Mouse (Mus musculus) left cerebral cortex, adult 11 months (tissue): ENCODE measurements around the gene Syne3.

Experiments
- DNase-seq: peaks from one replicate; pipeline ENCODE4 v3.0.0; 2022; ENCODE audit warnings: low spot score

Syne3 gene

DNA sequence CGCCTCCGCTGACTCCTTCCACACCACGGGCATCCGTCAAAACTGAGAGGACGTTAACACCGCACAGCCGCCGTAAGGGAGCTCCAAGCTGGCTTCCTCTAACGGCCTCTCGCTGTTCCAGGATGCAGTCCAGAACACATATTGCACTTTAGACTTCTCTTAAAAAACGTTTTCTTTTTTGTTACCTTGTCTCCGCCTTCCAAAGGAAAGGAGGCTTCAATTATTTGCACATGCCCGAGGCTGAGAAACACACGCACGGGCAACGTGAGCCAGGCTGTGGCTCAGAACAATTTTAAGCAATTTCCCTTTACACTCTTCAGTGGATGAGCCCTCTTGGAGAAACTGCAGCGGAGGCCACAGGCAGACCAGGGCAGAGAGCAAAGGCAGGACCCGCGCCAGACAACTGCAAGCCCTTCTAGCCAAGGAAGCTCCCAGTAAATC lies 85.6 kb downstream of the Syne3 start:
- DNase-seq, result no peak

DNA sequence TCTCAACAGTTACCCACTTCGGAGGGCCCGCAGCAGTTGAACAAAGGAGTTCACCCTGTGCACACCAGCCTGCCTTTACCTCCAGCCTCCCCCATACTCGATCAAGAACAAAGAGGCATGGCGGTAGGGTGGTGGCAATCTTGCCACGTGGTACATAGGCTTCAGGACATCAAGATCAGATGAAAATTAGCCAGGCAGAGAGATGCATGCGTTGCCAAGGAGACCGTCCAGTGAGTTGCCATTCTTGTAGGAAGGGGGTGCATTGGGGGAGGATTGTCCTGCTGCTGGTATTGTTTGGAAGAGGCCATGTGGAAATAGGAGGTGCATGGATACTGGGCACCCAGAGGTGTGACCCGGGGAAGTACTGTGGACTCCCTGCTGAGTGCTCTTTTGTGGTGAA lies 87.0 kb downstream of the Syne3 start:
- DNase-seq, result no peak

- DNase-seq, result no peak
These were observed 88.5 kb downstream of the Syne3 start for GRCm38 (mm10) chr12:104921071-104921470.

GRCm38 (mm10) chr12:104919247-104919646 lies 90.4 kb downstream of the Syne3 start:
- DNase-seq, result no peak

- DNase-seq, result no peak
These were observed 91.7 kb downstream of the Syne3 start for GRCm38 (mm10) chr12:104917927-104918326.

DNA sequence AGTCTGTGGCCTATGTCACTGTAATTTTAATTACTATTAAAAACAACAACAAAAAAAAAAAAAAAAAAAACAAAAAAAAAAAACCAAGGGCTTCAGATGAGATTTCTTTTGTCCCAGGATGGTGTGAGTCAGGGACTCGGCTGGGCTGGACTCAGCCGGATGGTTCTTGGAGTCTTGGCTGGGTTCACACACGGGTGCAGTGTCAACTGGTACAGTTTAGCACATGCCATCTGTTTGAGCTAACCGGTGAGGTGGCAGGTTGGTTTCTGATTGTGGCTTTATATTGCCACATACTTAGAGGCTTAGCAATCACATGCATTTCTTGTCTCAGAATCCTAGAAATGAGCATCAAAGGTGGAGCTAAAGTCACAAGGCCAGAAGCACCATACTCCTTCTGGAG lies 92.3 kb downstream of the Syne3 start:
- no peak for DNase-seq

- no peak for DNase-seq
These were observed 92.8 kb downstream of the Syne3 start for GRCm38 (mm10) chr12:104916776-104917175.

DNA sequence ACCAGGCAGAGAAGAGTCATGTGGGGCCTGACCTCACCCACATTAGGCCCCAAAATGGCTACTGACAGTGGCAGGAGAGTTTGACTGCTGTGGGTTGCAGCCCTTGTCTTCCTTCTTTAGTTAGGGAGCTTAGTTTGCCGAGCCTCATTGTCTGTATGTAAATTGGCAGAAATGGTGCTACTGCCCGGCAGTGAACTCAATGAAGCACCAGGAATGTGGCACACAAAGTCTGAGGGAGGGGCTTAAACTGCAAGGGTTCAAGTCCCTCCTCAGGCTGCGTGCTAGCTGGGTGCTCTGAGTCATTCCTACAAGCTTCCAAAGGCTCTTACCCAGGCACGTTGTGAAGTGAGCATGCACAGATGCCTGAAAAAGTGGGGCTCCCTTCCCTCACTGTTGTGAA lies 93.9 kb downstream of the Syne3 start:
- no peak for DNase-seq

DNA sequence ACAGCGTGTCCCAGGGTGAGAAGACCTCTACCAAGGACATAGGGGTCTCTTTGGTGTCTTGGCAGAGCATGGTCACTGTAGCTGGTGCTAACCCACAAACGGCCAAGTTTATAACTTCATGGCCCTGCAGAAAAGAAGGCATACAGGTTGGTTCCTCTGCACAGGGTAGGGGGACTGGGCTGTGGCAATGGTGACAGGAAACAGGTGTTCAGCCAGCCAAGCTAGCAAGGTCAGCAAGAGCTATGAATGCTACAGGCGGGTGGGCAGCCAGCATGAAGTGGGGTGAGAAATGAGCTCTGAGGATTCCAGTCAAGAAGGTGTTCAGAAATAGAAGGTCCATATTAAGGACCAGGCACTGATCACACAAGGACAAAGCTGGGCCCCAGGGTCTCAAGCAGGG lies 96.6 kb downstream of the Syne3 start:
- no peak for DNase-seq

GRCm38 (mm10) chr12:104912281-104912933 lies 97.2 kb downstream of the Syne3 start:
- peak; percentile 51 for DNase-seq

DNA sequence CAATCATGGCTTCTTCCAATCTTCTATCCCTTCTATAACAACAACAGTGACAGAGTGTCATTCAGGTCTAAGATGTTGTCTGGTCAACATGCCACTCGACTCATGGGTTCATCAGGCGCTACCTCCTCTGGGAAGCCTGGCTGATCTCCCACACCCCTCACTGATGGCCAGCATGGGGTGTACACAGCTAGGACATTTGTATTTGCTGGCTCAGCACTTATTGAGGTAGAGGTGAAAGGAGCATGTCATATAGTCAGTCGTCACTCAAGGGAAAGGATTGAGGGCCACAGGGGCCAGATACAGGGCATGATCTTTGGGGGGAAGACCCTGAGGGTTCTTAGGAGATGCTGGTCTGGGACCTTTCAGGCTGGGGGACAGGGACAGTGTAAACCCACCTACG lies 99.9 kb downstream of the Syne3 start:
- no peak for DNase-seq

DNA sequence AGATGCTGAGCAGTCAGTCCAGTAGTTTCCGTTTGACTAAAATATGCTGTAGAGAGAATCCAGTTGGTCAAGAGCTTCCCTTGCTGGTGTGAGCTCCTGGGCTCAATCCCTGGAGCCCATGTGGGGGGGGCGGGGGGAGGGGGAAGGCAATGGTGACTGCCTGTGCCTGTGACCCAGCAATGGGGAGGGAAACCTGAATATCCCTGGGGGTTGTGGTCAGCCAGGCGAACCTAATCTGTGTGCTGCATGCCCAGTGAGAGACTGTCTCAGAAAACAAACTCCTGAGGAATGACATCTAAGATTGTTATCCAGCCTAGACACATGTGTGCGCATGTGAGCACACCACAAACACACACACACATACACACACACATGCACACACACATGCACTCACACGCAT lies 100.6 kb downstream of the Syne3 start:
- DNase-seq, result no peak

GRCm38 (mm10) chr12:104908024-104908781 lies 101.4 kb downstream of the Syne3 start:
- DNase-seq, result no peak

DNA sequence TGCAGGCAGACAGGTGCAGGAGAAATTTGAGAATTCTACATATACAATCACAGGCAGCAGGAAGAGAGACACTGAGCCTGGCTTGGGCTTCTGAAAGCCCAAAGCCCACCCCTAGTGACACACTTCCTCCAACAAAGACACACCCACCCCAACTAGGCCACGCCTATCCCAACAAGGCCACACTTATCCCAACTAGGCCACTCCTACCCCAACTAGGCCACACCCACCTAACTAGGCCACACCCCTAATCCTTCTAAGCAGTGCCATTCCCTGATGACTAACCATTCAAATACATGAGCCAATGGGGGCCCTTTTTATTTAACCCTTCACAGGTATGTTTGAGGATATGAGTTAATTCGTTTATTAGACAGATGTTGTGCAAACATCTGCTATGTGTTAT lies 102.5 kb downstream of the Syne3 start:
- DNase-seq, result no peak

DNA sequence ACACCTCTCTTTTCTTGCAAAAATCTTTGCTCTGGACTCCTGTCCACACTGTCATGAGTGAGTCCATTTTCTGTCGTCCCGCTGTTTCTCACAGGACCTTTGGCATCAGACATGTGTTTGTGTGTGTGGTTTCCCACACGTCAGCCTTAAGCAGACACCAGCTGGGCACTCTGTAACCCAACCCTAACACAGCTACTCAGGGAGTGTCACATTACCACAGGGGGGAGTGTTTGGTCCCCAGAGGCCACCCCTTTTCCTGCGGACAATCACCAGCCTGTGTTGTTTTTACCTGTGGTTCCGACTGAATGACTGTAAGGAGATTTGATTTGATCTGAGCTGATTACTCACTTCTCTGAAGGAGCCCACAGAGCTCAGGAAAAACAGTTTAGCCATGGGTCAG lies 105.5 kb downstream of the Syne3 start:
- DNase-seq, result no peak

- no peak for DNase-seq
These were observed 107.1 kb downstream of the Syne3 start for GRCm38 (mm10) chr12:104902392-104903053.

DNA sequence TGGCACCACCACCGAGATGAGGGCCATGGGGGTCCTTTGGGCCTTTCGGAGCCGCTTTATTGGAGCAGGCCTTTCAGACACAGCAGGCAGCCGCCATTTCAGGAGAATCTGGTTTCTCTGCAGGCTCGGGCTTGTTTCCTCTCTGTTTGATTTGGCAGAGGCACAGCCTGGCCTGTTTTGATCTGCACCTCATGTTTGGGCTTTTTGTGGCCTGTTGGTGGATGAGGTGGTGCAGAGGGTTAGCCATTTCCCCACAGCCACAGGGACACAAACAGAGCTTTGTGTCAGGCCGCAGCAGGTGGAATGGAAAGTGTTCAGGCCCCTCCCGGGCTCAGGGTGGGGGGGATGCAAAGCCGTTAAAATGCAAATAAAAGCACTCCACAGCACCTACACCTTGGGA lies 108.3 kb downstream of the Syne3 start:
- DNase-seq, result no peak

GRCm38 (mm10) chr12:104899835-104900234 lies 109.8 kb downstream of the Syne3 start:
- no peak for DNase-seq

- no peak for DNase-seq
These were observed 110.4 kb downstream of the Syne3 start for GRCm38 (mm10) chr12:104899161-104899560.

- DNase-seq, result no peak
These were observed 110.9 kb downstream of the Syne3 start for GRCm38 (mm10) chr12:104898718-104899117.

DNA sequence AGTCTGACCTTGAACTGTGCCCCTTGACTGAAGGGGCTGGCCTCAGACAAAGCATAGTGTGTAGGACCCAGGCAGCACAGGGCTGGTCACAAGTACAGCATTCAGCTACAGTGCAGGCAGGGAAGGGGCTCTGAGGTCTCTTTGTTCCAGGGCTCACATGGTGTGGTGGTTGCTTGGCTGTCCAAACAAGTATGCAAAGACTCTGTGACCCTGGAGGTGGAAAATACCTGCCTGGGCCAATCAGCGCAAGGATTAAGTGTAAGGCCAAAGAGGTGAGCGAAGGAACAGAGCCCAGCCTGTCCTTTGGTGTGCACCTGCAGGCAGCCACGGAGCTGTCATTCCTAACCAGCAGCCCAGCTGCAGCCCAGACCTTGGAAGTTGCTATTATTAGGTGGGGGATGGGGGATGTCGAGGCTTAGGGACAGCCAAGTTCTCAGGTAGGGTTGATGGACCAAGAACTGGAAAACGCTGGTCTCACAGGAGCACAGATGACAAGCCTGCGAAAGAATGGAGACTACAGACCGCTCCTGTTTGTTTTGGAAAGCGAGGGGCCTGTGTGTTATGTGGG lies 112.5 kb downstream of the Syne3 start:
- no peak for DNase-seq

DNA sequence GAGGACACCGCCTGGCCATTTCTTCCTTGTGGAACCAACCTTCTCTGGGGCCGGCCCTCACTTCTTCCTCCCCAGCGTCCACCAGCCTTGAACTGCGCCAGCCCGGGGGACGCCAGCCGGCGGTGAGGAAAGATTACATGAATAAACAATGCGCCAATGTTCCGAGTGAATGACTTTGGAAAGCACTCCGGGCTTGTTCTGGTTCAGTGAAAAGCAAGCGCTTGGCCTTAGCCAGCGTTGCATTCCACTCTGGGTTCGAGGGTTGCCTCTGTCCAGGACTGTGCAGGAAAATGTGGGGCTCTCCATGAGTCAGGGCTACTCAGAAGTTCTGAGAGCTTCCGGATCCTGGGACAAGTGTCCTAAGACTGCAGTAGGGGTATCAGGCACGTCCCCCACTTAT lies 113.0 kb downstream of the Syne3 start:
- peak; percentile 40 for DNase-seq

GRCm38 (mm10) chr12:104892245-104892644 lies 117.4 kb downstream of the Syne3 start:
- DNase-seq, result no peak
